Mouse (Mus musculus): Measurements from ENCODE around the gene March5.

The March5 gene

GRCm38 (mm10) chr19:37263566-37263942 is 56.2 kb downstream of the March5 start:
- DNase-seq (ENCODE audit: low read depth, low spot score) = peak; percentile 64

- peak; percentile 58 for DNase-seq (ENCODE audit: low read depth, low spot score)
Measured at GRCm38 (mm10) chr19:37263943-37264897, 56.9 kb downstream of the March5 start.

- DNase-seq (ENCODE audit: low read depth, low spot score) = peak; percentile 77
Measured at GRCm38 (mm10) chr19:37265333-37266103, 58.2 kb downstream of the March5 start.

GRCm38 (mm10) chr19:37269106-37269505 is 61.8 kb downstream of the March5 start:
- peak; percentile 59 for DNase-seq (ENCODE audit: low read depth, low spot score)

Measured in ZHBTc4 (cell line).